7 mouse cellular contexts compared by ENCODE assay signal in the genomic region with DNA sequence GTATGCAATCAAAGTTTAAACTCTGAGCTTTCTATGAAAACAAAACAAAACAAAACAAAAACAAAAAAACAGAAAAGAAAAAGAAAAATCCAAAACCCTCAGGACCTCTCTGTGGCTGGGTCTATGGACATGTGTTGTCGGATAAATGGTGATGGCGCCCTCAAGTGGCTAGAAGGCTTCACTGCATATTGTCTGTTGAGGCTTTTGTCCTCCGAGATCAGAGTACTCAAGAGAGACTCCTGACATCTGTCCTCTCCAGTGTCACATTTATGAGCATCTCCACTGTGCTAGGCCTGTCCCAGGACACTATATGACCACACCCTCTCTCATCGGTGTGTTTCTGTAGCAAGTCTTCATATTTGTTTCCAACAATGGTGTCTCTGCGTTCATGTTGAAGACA.
DNase-seq lines count a peak whose midpoint lies in the region; ATAC-seq lines count a peak whose summit lies in the region.

No protein-coding gene starts in this region.

- H3K27ac ChIP-seq in intestine, embryonic 14.5 days (ENCODE audit: low read depth), result no peak overlapping the region
- peak overlapping the region; percentile 81 for H3K27ac ChIP-seq in midbrain, embryonic 12.5 days (replicated peaks)

- H3K36me3 ChIP-seq in intestine, embryonic 14.5 days (ENCODE audit: control insufficient read depth, insufficient read depth, low read length), result peaks cover 33% of the 10 kb centered on the region
- peaks cover 30% of the 10 kb centered on the region for H3K36me3 ChIP-seq in midbrain, embryonic 12.5 days

- 0 out of 2 replicates have a peak, but pooled peaks have one; percentile 37 for ATAC-seq in intestine, embryonic 14.5 days (replicated peaks; ENCODE audit: low FRiP score, low TSS enrichment, low read depth)
- peak; percentile 59 for ATAC-seq in midbrain, embryonic 12.5 days (ENCODE audit: low FRiP score, low read depth)

- no peak overlapping the region for H3K9ac ChIP-seq in intestine, embryonic 14.5 days (ENCODE audit: low read length)
- no peak overlapping the region for H3K9ac ChIP-seq in midbrain, embryonic 12.5 days (replicated peaks)

- peak; percentile 80 for DNase-seq in adipocyte (ENCODE audit: low spot score)
- peak; percentile 91 to 93 for DNase-seq in cerebellum, postnatal 14 days
- peak; percentile 66 to 77 for DNase-seq in frontal cortex, postnatal 14 days (ENCODE audit: low spot score in 2 of 2)
- DNase-seq in intestine, embryonic 14.5 days (ENCODE audit: low spot score), result peak; percentile 89
- DNase-seq in left cerebral cortex, adult 8-10 months (ENCODE audit: low spot score in 2 of 2), result peak; percentile 44 to 78
- peak; percentile 22 to 50 for DNase-seq in spleen, adult 18-20 months

- H3K9me3 ChIP-seq in intestine, embryonic 14.5 days (ENCODE audit: control insufficient read depth, low read length), result 0 out of 2 replicates have a peak, but pooled peaks cover 4% of the 10 kb centered on the region
- H3K9me3 ChIP-seq in midbrain, embryonic 12.5 days, result peaks cover 5% of the 10 kb centered on the region; the same call in 1 of the 2 replicates

- 0 out of 2 replicates have a peak, but pooled peaks cover 4% of the 10 kb centered on the region for H3K4me1 ChIP-seq in intestine, embryonic 14.5 days (replicated peaks; ENCODE audit: control insufficient read depth, insufficient read depth, low read length)
- peaks cover 15% of the 10 kb centered on the region for H3K4me1 ChIP-seq in midbrain, embryonic 12.5 days

- no peak overlapping the region for H3K4me3 ChIP-seq in intestine, embryonic 14.5 days (ENCODE audit: low read depth, low read length)
- no peak overlapping the region for H3K4me3 ChIP-seq in midbrain, embryonic 12.5 days

- WGBS in intestine, embryonic 14.5 days, result 22% methylated on average over 5 of the region's 5 CpGs
- 23% methylated on average over 5 of the region's 5 CpGs for WGBS in midbrain, embryonic 12.5 days

- H3K4me2 ChIP-seq in intestine, embryonic 14.5 days (ENCODE audit: low read length), result no peak overlapping the region
- peak overlapping the region; percentile 13; the same call in 1 of the 2 replicates for H3K4me2 ChIP-seq in midbrain, embryonic 12.5 days (replicated peaks)

- no peaks in the 10 kb centered on the region for H3K27me3 ChIP-seq in intestine, embryonic 14.5 days (replicated peaks; ENCODE audit: control insufficient read depth, insufficient read depth, low read length)
- H3K27me3 ChIP-seq in midbrain, embryonic 12.5 days, result no peaks in the 10 kb centered on the region

Comparison
In these comparisons a context has a peak if more than half of its experiments do, and no peak if none do; other contexts are left out.
1. DNase-seq: peak in every context shown above with its lines; median percentile 92 in cerebellum, postnatal 14 days; 89 in intestine, embryonic 14.5 days; 80 in adipocyte; 72 in frontal cortex, postnatal 14 days; 61 in left cerebral cortex, adult 8-10 months; 36 in spleen, adult 18-20 months.